Mouse (Mus musculus) bone marrow, adult 2 months (tissue): ENCODE results near the gene Smg9. TPM values are rescaled to one million over a fixed set of nuclear protein-coding genes. Genes with fewer than 3 reads are reported as not detected.

Experiments used
- H3K27ac ChIP-seq: fragments of 200-500 bp; 2 replicates; pipeline ENCODE4 v1.5.1; 2012; ENCODE audit warnings: low read depth, mild to moderate bottlenecking, control low read depth, inconsistent platforms, low read length; ENCODE audit not compliant: control insufficient read depth, poor library complexity, insufficient read depth
- H3K4me1 ChIP-seq: fragments of 200-500 bp; 2 replicates; pipeline ENCODE4 v1.6.1; 2011; ENCODE audit warnings: low read length; ENCODE audit not compliant: control insufficient read depth, insufficient read depth
- H3K4me3 ChIP-seq: fragments of 200-500 bp; replicated peaks from 2 replicates; pipeline ENCODE3; 2011; ENCODE audit warnings: mild to moderate bottlenecking, low read depth, low read length, control low read depth; ENCODE audit not compliant: control insufficient read depth
- CTCF ChIP-seq: fragments of 200-500 bp; IDR thresholded peaks from 2 replicates; pipeline ENCODE4 v1.5.1; 2011; ENCODE audit warnings: low read length, control low read depth; ENCODE audit not compliant: control insufficient read depth, insufficient read depth
- POLR2A ChIP-seq: fragments of 200-500 bp; IDR thresholded peaks from 2 replicates; pipeline ENCODE4 v1.6.1; 2011; ENCODE audit warnings: low read depth, mild to moderate bottlenecking, control low read depth, low read length, borderline replicate concordance; ENCODE audit not compliant: control insufficient read depth
- WGBS: fragments of 180-500 bp; shearing (Covaris S2); methylation state at CpG from one replicate; pipeline ENCODE4 v1.1.7; 2018; 5-methylcytosine and 5-hydroxymethylcytosine counted together
- polyA plus RNA-seq: library from polyadenylated mRNA; stranded (reverse); fragments of >200 nt; gene quantifications from 2 replicates; pipeline ENCODE4 v1.2.4, GENCODE M21; 2011; ENCODE audit warnings: low replicate concordance; ENCODE audit not compliant: missing spikeins, insufficient read depth, insufficient read length

The Smg9 gene
- polyA plus RNA-seq, 1 experiment: 59.7 TPM

GRCm38 (mm10) chr7:24406528-24407344, 7.3 kb downstream of the Smg9 start:
- TF ChIP-seq POLR2A (no peak), CTCF (peak; percentile 74)
- Histone ChIP-seq H3K4me3 (no peak overlapping the region), H3K27ac (no peak overlapping the region), H3K4me1 (no peaks in the 10 kb centered on the region; the same call in 1 of the 2 replicates)
- 39% methylated on average over 5 of the region's 5 CpGs for WGBS

- TF ChIP-seq CTCF: no peak
- TF ChIP-seq POLR2A: no peak
- WGBS: 92% methylated on average over 9 of the region's 9 CpGs
Observed at GRCm38 (mm10) chr7:24408186-24408585, 8.8 kb downstream of the Smg9 start.

GRCm38 (mm10) chr7:24410123-24410522, 10.7 kb downstream of the Smg9 start:
- WGBS: 88% methylated on average over 6 of the region's 6 CpGs
- H3K4me1 ChIP-seq: no peaks in the 10 kb centered on the region; the same call in 1 of the 2 replicates
- H3K4me3 ChIP-seq: no peak overlapping the region
- no peak overlapping the region for H3K27ac ChIP-seq
- TF ChIP-seq POLR2A: no peak
- TF ChIP-seq CTCF: no peak

More at GRCm38 (mm10) chr7:24408186-24408585, 8.8 kb downstream of the Smg9 start:
- no peak overlapping the region for H3K4me3 ChIP-seq
- H3K27ac ChIP-seq: no peak overlapping the region
- H3K4me1 ChIP-seq: no peaks in the 10 kb centered on the region; the same call in 1 of the 2 replicates

- TF ChIP-seq POLR2A: no peak
- TF ChIP-seq CTCF: no peak
- Histone ChIP-seq H3K4me1 (no peaks in the 10 kb centered on the region; the same call in 1 of the 2 replicates), H3K4me3 (no peak overlapping the region), H3K27ac (no peak overlapping the region)
- 87% methylated on average over 3 of the region's 3 CpGs for WGBS
Observed at GRCm38 (mm10) chr7:24410831-24411230, 11.4 kb downstream of the Smg9 start.

- Histone ChIP-seq H3K27ac (no peak overlapping the region; the same call in 1 of the 2 replicates), H3K4me1 (no peaks in the 10 kb centered on the region; the same call in 1 of the 2 replicates), H3K4me3 (no peak overlapping the region)
- 68% methylated on average over 3 of the region's 3 CpGs for WGBS
- TF ChIP-seq POLR2A (no peak), CTCF (no peak)
Observed at GRCm38 (mm10) chr7:24413630-24414029, 14.2 kb downstream of the Smg9 start.

- WGBS: 84% methylated on average over 7 of the region's 7 CpGs
Observed at GRCm38 (mm10) chr7:24415261-24415660, 15.8 kb downstream of the Smg9 start.

GRCm38 (mm10) chr7:24419579-24419978, 20.2 kb downstream of the Smg9 start:
- WGBS: 93% methylated on average over 8 of the region's 8 CpGs
- H3K4me3 ChIP-seq: no peak overlapping the region
- TF ChIP-seq POLR2A: no peak
- TF ChIP-seq CTCF: no peak
- H3K27ac ChIP-seq: no peak overlapping the region
- H3K4me1 ChIP-seq: no peaks in the 10 kb centered on the region

More at GRCm38 (mm10) chr7:24415261-24415660, 15.8 kb downstream of the Smg9 start:
- H3K4me3 ChIP-seq: no peak overlapping the region
- TF ChIP-seq CTCF (no peak), POLR2A (no peak)
- H3K27ac ChIP-seq: no peak overlapping the region
- no peaks in the 10 kb centered on the region; the same call in 1 of the 2 replicates for H3K4me1 ChIP-seq

GRCm38 (mm10) chr7:24421648-24422047, 22.2 kb downstream of the Smg9 start:
- Histone ChIP-seq H3K27ac (no peak overlapping the region), H3K4me3 (no peak overlapping the region), H3K4me1 (no peaks in the 10 kb centered on the region)
- 84% methylated on average over 7 of the region's 7 CpGs for whole genome bisulfite sequencing
- TF ChIP-seq POLR2A (no peak), CTCF (no peak)
